Mouse (Mus musculus): ENCODE measurements around the gene Fars2. TPM values are rescaled to one million over a fixed set of nuclear protein-coding genes. Genes with fewer than 3 reads are reported as not detected.
"Not testable (repeated sequence)": the region's sequence is repeated elsewhere in the genome, so short reads cannot be mapped to it uniquely, and the experiment has no call there.

Gene Fars2
- polyA plus RNA-seq, 1 experiment from 2014 or later: 31.2 TPM

DNA sequence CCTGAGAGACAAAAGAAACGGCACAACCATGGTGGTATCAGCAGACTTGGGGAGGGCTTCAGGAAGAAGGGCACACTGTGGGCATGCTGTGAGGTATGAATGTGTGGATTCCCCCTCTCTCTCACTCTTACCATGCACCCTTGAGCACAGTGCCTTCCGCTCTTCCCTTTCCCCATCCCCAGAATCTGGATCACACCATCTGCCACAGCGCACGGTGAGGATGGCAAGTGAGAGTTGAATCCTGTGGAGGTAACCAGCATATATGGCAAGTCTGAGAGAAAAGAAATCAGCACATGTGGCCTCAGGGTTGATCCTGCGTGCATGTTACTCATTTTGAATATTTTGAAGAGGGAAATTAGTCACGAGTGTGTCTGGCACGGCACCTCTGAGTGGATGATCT lies 274.7 kb downstream of the Fars2 start:
- H3K27me3 ChIP-seq (ENCODE audit: control insufficient read depth, insufficient read depth, low read length): no peaks in the 10 kb centered on the region
- H3K4me3 ChIP-seq (replicated peaks; ENCODE audit: low read length): no peak overlapping the region
- no peak for ATAC-seq (ENCODE audit: low FRiP score)
- no peaks in the 10 kb centered on the region for H3K4me1 ChIP-seq (replicated peaks; ENCODE audit: control insufficient read depth, insufficient read depth, low read length)
- H3K27ac ChIP-seq: no peak overlapping the region
- H3K36me3 ChIP-seq (replicated peaks; ENCODE audit: control insufficient read depth, insufficient read depth): no peaks in the 10 kb centered on the region
- no peak overlapping the region for H3K9ac ChIP-seq
- H3K9me3 ChIP-seq (ENCODE audit: control insufficient read depth, low read length): no peaks in the 10 kb centered on the region
- DNase-seq (ENCODE audit: low spot score): no peak
- no peak overlapping the region for H3K4me2 ChIP-seq (replicated peaks)
- WGBS: 84% methylated on average over 7 of the region's 7 CpGs

- no peak for ATAC-seq (ENCODE audit: low FRiP score)
- H3K4me2 ChIP-seq (replicated peaks): no peak overlapping the region
- H3K27me3 ChIP-seq (ENCODE audit: control insufficient read depth, insufficient read depth, low read length): no peaks in the 10 kb centered on the region
- H3K9ac ChIP-seq: no peak overlapping the region
- H3K4me3 ChIP-seq (replicated peaks; ENCODE audit: low read length): no peak overlapping the region
- H3K4me1 ChIP-seq (replicated peaks; ENCODE audit: control insufficient read depth, insufficient read depth, low read length): no peaks in the 10 kb centered on the region
- no peaks in the 10 kb centered on the region for H3K9me3 ChIP-seq (ENCODE audit: control insufficient read depth, low read length)
- no peaks in the 10 kb centered on the region for H3K36me3 ChIP-seq (replicated peaks; ENCODE audit: control insufficient read depth, insufficient read depth)
- DNase-seq (ENCODE audit: low spot score): no peak
- no peak overlapping the region for H3K27ac ChIP-seq
- WGBS: 89% methylated on average over 4 of the region's 4 CpGs
These were observed 275.5 kb downstream of the Fars2 start for GRCm38 (mm10) chr13:36392666-36393065.

- no peak overlapping the region for H3K4me2 ChIP-seq (replicated peaks)
- no peaks in the 10 kb centered on the region for H3K27me3 ChIP-seq (ENCODE audit: control insufficient read depth, insufficient read depth, low read length)
- no peaks in the 10 kb centered on the region for H3K9me3 ChIP-seq (ENCODE audit: control insufficient read depth, low read length)
- no peak overlapping the region for H3K9ac ChIP-seq
- H3K4me3 ChIP-seq (replicated peaks; ENCODE audit: low read length): no peak overlapping the region
- no peak for DNase-seq (ENCODE audit: low spot score)
- ATAC-seq (ENCODE audit: low FRiP score): no peak
- H3K36me3 ChIP-seq (replicated peaks; ENCODE audit: control insufficient read depth, insufficient read depth): no peaks in the 10 kb centered on the region
- WGBS: 82% methylated on average over 2 of the region's 2 CpGs
- no peaks in the 10 kb centered on the region for H3K4me1 ChIP-seq (replicated peaks; ENCODE audit: control insufficient read depth, insufficient read depth, low read length)
- no peak overlapping the region for H3K27ac ChIP-seq
These were observed 283.8 kb downstream of the Fars2 start for GRCm38 (mm10) chr13:36401011-36401410.

GRCm38 (mm10) chr13:36413276-36413675 lies 296.1 kb downstream of the Fars2 start:
- H3K9ac ChIP-seq: no peak overlapping the region
- DNase-seq (ENCODE audit: low spot score) (no peak), ATAC-seq (ENCODE audit: low FRiP score) (no peak)

DNA sequence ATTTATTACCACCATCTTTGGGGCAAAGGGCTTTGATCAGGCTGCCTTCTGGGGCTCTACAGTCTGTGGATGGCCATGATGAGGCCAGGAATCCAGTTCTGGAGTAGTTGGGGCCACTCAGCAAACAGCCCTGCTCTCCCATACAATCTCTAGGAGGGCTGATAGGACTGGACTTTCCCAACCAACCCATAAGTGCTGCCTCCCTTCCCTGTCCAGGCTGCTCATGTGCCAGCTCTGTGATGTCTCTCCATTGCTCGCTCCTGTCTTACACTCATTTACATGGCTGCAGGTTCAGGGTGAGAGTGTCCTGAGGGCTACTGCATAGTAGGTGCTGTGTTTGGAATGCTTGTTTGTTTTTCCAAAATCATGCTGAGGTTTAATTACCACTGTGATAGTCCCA lies 298.0 kb downstream of the Fars2 start:
- H3K27ac ChIP-seq: no peak overlapping the region
- 100% methylated on average over 1 of the region's 1 CpGs for WGBS
- H3K27me3 ChIP-seq (ENCODE audit: control insufficient read depth, insufficient read depth, low read length): no peaks in the 10 kb centered on the region
- no peak overlapping the region for H3K4me2 ChIP-seq (replicated peaks)
- no peaks in the 10 kb centered on the region for H3K4me1 ChIP-seq (replicated peaks; ENCODE audit: control insufficient read depth, insufficient read depth, low read length)
- DNase-seq (ENCODE audit: low spot score) (no peak), ATAC-seq (ENCODE audit: low FRiP score) (no peak)
- H3K4me3 ChIP-seq (replicated peaks; ENCODE audit: low read length): no peak overlapping the region
- H3K9me3 ChIP-seq (ENCODE audit: control insufficient read depth, low read length): no peaks in the 10 kb centered on the region
- no peaks in the 10 kb centered on the region for H3K36me3 ChIP-seq (replicated peaks; ENCODE audit: control insufficient read depth, insufficient read depth)
- no peak overlapping the region for H3K9ac ChIP-seq

More at GRCm38 (mm10) chr13:36413276-36413675, 296.1 kb downstream of the Fars2 start:
- WGBS: 100% methylated on average over 1 of the region's 1 CpGs
- Histone ChIP-seq H3K9me3 (ENCODE audit: control insufficient read depth, low read length) (no peaks in the 10 kb centered on the region), H3K27ac (no peak overlapping the region), H3K4me2 (replicated peaks) (no peak overlapping the region), H3K36me3 (replicated peaks; ENCODE audit: control insufficient read depth, insufficient read depth) (no peaks in the 10 kb centered on the region), H3K4me1 (replicated peaks; ENCODE audit: control insufficient read depth, insufficient read depth, low read length) (no peaks in the 10 kb centered on the region), H3K4me3 (replicated peaks; ENCODE audit: low read length) (no peak overlapping the region), H3K27me3 (ENCODE audit: control insufficient read depth, insufficient read depth, low read length) (no peaks in the 10 kb centered on the region)

GRCm38 (mm10) chr13:36416546-36416945 lies 299.3 kb downstream of the Fars2 start:
- 75% methylated on average over 4 of the region's 4 CpGs for WGBS
- no peak for ATAC-seq (ENCODE audit: low FRiP score)
- H3K9ac ChIP-seq: no peak overlapping the region

GRCm38 (mm10) chr13:36419357-36419756 lies 302.1 kb downstream of the Fars2 start:
- Histone ChIP-seq H3K4me1 (replicated peaks; ENCODE audit: control insufficient read depth, insufficient read depth, low read length) (no peaks in the 10 kb centered on the region), H3K4me2 (replicated peaks) (no peak overlapping the region), H3K27ac (no peak overlapping the region), H3K27me3 (ENCODE audit: control insufficient read depth, insufficient read depth, low read length) (no peaks in the 10 kb centered on the region), H3K9me3 (ENCODE audit: control insufficient read depth, low read length) (0 out of 2 replicates have a peak, but pooled peaks cover 2% of the 10 kb centered on the region), H3K4me3 (replicated peaks; ENCODE audit: low read length) (no peak overlapping the region), H3K9ac (no peak overlapping the region), H3K36me3 (replicated peaks; ENCODE audit: control insufficient read depth, insufficient read depth) (no peaks in the 10 kb centered on the region)
- DNase-seq (ENCODE audit: low spot score) (no peak), ATAC-seq (ENCODE audit: low FRiP score) (no peak)

More at GRCm38 (mm10) chr13:36416546-36416945, 299.3 kb downstream of the Fars2 start:
- Histone ChIP-seq H3K36me3 (replicated peaks; ENCODE audit: control insufficient read depth, insufficient read depth) (no peaks in the 10 kb centered on the region), H3K27me3 (ENCODE audit: control insufficient read depth, insufficient read depth, low read length) (no peaks in the 10 kb centered on the region), H3K4me1 (replicated peaks; ENCODE audit: control insufficient read depth, insufficient read depth, low read length) (no peaks in the 10 kb centered on the region), H3K27ac (no peak overlapping the region), H3K4me2 (replicated peaks) (no peak overlapping the region), H3K9me3 (ENCODE audit: control insufficient read depth, low read length) (no peaks in the 10 kb centered on the region), H3K4me3 (replicated peaks; ENCODE audit: low read length) (no peak overlapping the region)
- DNase-seq (ENCODE audit: low spot score): no peak

- no peaks in the 10 kb centered on the region for H3K4me1 ChIP-seq (replicated peaks; ENCODE audit: control insufficient read depth, insufficient read depth, low read length)
- WGBS: 87% methylated on average over 3 of the region's 3 CpGs
- H3K36me3 ChIP-seq (replicated peaks; ENCODE audit: control insufficient read depth, insufficient read depth): no peaks in the 10 kb centered on the region
- no peak overlapping the region for H3K4me3 ChIP-seq (replicated peaks; ENCODE audit: low read length)
- H3K27me3 ChIP-seq (ENCODE audit: control insufficient read depth, insufficient read depth, low read length): no peaks in the 10 kb centered on the region
- no peak for DNase-seq (ENCODE audit: low spot score)
- 0 out of 2 replicates have a peak, but pooled peaks cover 3% of the 10 kb centered on the region for H3K9me3 ChIP-seq (ENCODE audit: control insufficient read depth, low read length)
- H3K4me2 ChIP-seq (replicated peaks): no peak overlapping the region
- H3K27ac ChIP-seq: no peak overlapping the region
- H3K9ac ChIP-seq: no peak overlapping the region
- no peak for ATAC-seq (ENCODE audit: low FRiP score)
These were observed 305.2 kb downstream of the Fars2 start for GRCm38 (mm10) chr13:36422446-36422845.

GRCm38 (mm10) chr13:36425824-36426705 lies 308.9 kb downstream of the Fars2 start:
- WGBS: 82% methylated on average over 17 of the region's 17 CpGs
- not testable (repeated sequence) for H3K4me1 ChIP-seq (replicated peaks; ENCODE audit: control insufficient read depth, insufficient read depth, low read length); ATAC-seq (ENCODE audit: low FRiP score)

More at GRCm38 (mm10) chr13:36425824-36426705, 308.9 kb downstream of the Fars2 start:
- H3K9ac ChIP-seq; H3K4me2 ChIP-seq (replicated peaks); H3K27ac ChIP-seq; H3K9me3 ChIP-seq (ENCODE audit: control insufficient read depth, low read length); H3K4me3 ChIP-seq (replicated peaks; ENCODE audit: low read length); H3K27me3 ChIP-seq (ENCODE audit: control insufficient read depth, insufficient read depth, low read length); DNase-seq (ENCODE audit: low spot score); H3K36me3 ChIP-seq (replicated peaks; ENCODE audit: control insufficient read depth, insufficient read depth): not testable (repeated sequence)

Measured in hindbrain, embryonic 14.5 days (tissue).